Mouse (Mus musculus): ENCODE measurements around the gene Lonrf3. TPM values are rescaled to one million over a fixed set of nuclear protein-coding genes. Genes with fewer than 3 reads are reported as not detected.
A peak's percentile ranks its signal among the peaks of the same experiment; 100 is the strongest.

Lonrf3 gene
- polyA plus RNA-seq (2016; fragmentation: Nextera tagmentation; extraction: Ambion mirVana), result 0.79 and 1.1 TPM in 2 replicates

DNA sequence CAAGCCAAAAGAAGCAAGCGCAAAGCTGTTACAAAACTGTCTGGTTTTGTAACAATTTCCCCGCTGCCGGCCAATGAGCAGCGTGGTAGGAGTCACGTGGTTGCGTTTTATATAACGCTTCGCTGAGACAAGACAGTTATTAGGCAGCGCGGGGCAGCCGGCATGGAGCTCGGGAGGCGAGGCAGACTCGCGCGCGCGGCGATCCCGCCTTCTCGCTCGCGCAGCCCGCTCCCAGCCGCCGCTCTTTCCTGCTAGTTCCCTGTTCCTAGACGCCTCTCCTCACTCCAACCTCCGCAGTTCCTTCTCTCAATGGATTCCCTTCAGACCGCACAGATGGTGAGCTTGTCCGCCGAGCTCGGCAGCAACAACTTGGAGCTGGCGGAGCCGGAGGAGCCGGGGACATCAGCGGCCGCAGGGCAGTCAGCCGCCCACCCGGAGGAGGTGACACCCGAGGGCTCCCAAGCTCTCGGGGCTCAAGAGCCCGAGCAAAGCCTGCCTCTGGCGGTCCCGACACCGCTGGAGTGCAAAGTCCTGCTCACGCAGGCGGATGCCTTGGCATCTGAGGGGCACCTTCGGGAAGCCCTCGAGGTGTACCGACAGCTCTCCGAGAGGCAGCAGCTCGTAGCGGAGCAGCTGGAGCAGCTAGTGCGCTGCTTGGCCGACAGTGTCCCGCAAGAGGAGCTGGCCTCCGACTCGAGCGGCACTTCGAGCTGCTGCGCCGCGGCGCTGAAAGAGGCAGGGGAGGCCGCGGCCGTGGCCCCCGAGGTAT lies at the start of gene Lonrf3:
TSS of gene Lonrf3 (plus strand) at position 83 of the 769 bp plus-strand sequence.
- WGBS, result 28% methylated on average over 68 of the region's 68 CpGs
- ATAC-seq (ENCODE audit: low FRiP score), result peak; percentile 67
- H3K4me3 ChIP-seq, result peak within 1 kb of the TSS; percentile 43
- H3K4me1 ChIP-seq, result no peaks in the 10 kb centered on the region
- no peak within 1 kb of the TSS for H3K27ac ChIP-seq
- peak within 1 kb of the TSS; percentile 38; the same call in 1 of the 2 replicates for H3K9ac ChIP-seq
- H3K9me3 ChIP-seq (replicated peaks), result no peaks in the 10 kb centered on the region
- H3K4me2 ChIP-seq (replicated peaks), result peak within 1 kb of the TSS; percentile 82
- peaks cover 21% of the 10 kb centered on the region for H3K27me3 ChIP-seq
- H3K36me3 ChIP-seq, result no peaks in the 10 kb centered on the region

DNA sequence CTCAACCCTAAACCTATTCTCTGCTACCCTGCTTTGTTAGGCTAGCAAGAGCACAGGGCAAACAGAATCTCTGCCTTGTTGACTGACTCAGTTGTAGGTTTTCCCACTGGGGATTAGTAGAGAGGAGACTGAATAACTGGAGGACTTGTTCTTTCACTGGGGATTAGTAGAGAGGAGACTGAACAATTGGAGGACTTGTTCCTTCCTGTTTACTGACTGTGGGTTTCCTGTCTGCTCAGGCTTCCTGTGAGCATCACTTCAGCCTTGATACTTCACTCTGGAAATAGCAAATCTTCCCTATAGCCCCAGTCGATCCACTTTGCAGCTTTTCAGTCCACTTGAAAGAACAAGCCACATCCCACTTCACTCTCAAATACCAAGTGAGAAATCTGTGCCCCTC lies 49.4 kb upstream of the Lonrf3 start:
- H3K9ac ChIP-seq, result no peak overlapping the region
- H3K9me3 ChIP-seq (replicated peaks), result no peaks in the 10 kb centered on the region
- H3K27ac ChIP-seq, result no peak overlapping the region
- H3K4me2 ChIP-seq (replicated peaks), result no peak overlapping the region
- H3K4me3 ChIP-seq, result no peak overlapping the region
- WGBS, result 57% methylated on average over 1 of the region's 1 CpGs
- ATAC-seq (ENCODE audit: low FRiP score), result no peak
- H3K4me1 ChIP-seq, result no peaks in the 10 kb centered on the region
- no peaks in the 10 kb centered on the region for H3K36me3 ChIP-seq
- H3K27me3 ChIP-seq, result no peaks in the 10 kb centered on the region

DNA sequence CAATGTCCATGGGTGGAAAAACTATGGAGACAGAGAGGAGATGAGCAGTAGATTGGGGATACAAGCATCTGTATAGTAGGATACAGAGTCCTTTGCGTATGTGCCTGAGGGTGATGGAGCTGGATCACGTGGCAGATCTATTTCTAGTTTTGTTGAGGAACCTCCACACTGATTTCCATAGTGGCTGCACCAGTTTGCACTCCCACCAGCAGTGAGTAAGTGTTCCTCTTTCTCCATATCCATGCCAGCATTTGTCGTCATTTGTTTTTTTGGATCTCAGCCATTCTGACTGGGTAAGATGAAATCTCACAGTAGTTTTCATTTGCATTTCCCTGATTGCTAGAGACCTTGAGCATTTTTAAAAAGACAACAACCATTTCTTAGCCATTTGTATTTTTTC lies 16.7 kb upstream of the Lonrf3 start:
- no peak overlapping the region for H3K27ac ChIP-seq
- no peaks in the 10 kb centered on the region for H3K9me3 ChIP-seq (replicated peaks)
- WGBS, result 80% methylated on average over 3 of the region's 3 CpGs
- H3K4me3 ChIP-seq, result no peak overlapping the region
- H3K36me3 ChIP-seq, result no peaks in the 10 kb centered on the region
- no peaks in the 10 kb centered on the region for H3K27me3 ChIP-seq
- no peak overlapping the region for H3K4me2 ChIP-seq (replicated peaks)
- H3K9ac ChIP-seq, result no peak overlapping the region
- ATAC-seq (ENCODE audit: low FRiP score), result no peak
- no peaks in the 10 kb centered on the region for H3K4me1 ChIP-seq

DNA sequence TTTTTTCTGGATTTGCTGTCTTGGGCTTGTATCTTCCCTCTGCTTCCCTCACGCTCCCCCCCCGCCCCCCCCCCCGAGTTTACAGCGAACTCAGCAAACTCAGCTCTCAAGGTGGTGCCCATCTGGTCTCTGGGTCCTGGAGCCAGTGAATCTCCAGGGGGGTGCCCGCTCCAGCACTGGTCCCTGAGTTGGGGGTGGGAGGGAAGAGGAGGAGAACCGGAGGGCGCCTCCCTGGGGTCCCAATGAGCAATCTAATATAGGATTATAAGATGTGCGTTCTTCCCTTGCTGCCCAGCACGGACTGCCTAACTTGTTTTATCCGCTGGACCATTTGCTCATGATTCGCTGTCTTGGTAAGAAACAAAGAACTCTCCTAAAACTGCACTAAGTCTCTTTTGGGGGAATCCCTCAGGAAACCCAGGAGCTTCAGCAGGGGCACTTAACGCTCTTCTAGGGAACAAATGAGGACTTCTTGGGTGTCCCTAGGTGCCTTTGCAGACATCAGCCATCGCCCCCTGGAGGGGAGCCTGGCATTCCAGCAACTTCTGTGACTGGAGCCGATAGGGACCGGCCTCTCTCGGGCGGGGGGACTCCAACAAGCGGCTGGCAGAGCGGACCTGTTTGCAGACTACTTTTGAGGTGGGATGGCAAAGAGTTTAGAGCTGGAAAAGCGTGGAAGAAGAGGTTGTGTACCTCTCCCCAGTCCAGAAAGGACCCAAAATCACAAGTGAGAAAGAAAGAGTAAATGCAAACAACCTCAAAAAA lies 480 bp upstream of the Lonrf3 start:
- peaks cover 21% of the 10 kb centered on the region for H3K27me3 ChIP-seq
- ATAC-seq (ENCODE audit: low FRiP score), result 0 out of 2 replicates have a peak, but pooled peaks have one; percentile 38
- H3K9ac ChIP-seq, result no peak overlapping the region
- WGBS, result 15% methylated on average over 16 of the region's 20 CpGs
- H3K4me2 ChIP-seq (replicated peaks), result peak overlapping the region; percentile 82
- H3K9me3 ChIP-seq (replicated peaks), result no peaks in the 10 kb centered on the region
- H3K27ac ChIP-seq, result no peak overlapping the region
- H3K4me3 ChIP-seq, result peak overlapping the region; percentile 43
- H3K4me1 ChIP-seq, result no peaks in the 10 kb centered on the region
- no peaks in the 10 kb centered on the region for H3K36me3 ChIP-seq

DNA sequence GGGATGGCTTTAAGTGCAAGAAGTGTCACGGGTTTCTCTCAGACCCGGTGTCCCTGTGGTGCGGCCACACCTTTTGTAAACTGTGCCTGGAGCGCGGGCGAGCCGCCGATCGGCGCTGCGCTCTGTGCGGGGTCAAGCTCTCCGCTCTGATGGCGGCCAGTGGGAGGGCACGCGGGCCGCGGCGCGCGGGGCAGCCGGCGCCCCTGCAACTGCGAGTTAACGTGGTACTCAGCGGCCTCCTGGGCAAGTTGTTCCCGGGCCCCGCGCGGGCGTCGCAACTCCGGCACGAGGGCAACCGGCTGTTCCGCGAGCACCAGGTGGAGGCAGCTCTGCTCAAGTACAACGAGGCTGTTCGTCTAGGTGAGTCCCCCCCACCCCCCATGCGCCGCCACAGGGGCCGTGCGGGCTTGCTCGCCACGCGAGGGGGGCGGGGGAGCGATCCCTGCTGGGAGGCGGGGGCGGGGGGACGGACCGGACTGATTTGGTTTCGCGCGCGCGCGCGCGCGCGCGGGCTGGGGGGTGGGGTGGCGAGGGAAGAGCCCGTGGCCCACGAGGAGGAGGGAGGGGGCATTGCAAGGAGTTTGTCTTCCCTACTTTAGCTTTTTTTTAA lies 992 bp downstream of the Lonrf3 start:
- no peak overlapping the region for H3K27ac ChIP-seq
- H3K9ac ChIP-seq, result peak overlapping the region; percentile 38; the same call in 1 of the 2 replicates
- peak overlapping the region; percentile 82 for H3K4me2 ChIP-seq (replicated peaks)
- H3K36me3 ChIP-seq, result no peaks in the 10 kb centered on the region
- 31% methylated on average over 52 of the region's 66 CpGs for WGBS
- peaks cover 21% of the 10 kb centered on the region for H3K27me3 ChIP-seq
- H3K4me1 ChIP-seq, result no peaks in the 10 kb centered on the region
- H3K4me3 ChIP-seq, result peak overlapping the region; percentile 43
- no peaks in the 10 kb centered on the region for H3K9me3 ChIP-seq (replicated peaks)
- ATAC-seq (ENCODE audit: low FRiP score), result peak; percentile 54

DNA sequence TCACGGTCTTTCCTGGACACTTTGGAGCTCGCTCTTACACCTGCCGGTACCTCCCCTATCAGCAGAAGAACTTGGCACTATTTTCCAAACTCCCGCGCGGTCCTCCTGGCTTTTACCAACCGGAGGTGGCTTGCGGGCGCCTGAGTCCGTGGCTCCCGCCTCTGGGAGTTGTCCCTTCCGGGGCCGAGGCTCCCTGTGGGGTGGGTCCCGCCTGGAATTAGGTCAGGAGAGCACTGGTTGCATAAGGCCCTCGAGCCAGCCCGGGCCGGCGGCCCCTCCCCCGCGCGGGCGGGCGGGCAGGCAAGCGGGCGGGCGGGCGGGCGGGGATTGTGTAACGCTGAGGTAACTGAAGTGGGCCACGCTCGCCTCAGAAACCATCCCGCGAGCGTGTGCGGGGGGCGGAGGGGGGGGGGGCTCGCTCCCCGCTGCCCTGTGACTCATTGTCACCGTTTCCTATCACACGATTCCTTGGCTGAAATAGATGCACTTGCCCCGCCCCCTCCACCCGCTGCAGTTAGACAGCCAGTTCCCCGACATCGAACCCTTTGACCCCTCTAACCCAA lies 1.8 kb downstream of the Lonrf3 start:
- WGBS, result 23% methylated on average over 40 of the region's 44 CpGs
- 0 out of 2 replicates have a peak, but pooled peaks have one; percentile 30 for ATAC-seq (ENCODE audit: low FRiP score)

DNA sequence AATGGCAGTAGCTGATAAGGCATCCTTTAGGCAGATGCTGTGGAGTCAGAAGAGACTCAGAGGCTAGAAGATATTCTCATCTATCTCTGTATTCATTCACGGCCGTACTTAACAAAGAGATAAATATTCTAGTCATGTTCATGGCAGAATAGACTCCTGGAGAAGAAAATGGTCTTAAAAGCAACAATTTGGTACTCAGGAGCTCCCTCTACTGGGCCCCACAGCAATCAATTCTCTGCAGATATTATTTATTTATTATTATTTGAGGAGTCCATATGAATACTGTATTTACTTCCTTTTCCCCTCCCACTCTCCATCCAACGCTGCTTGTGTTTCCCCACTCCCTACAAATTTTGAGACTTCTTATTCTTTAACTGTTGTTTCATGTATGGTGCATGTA lies 24.3 kb downstream of the Lonrf3 start:
- Histone ChIP-seq H3K9me3 (replicated peaks) (no peaks in the 10 kb centered on the region), H3K4me2 (replicated peaks) (no peak overlapping the region), H3K27me3 (no peaks in the 10 kb centered on the region), H3K36me3 (no peaks in the 10 kb centered on the region), H3K4me1 (no peaks in the 10 kb centered on the region), H3K9ac (no peak overlapping the region), H3K27ac (no peak overlapping the region), H3K4me3 (no peak overlapping the region)
- no peak for ATAC-seq (ENCODE audit: low FRiP score)
- 73% methylated on average over 3 of the region's 3 CpGs for WGBS

More for the DNA sequence above, 1.8 kb downstream of the Lonrf3 start:
- Histone ChIP-seq H3K9me3 (replicated peaks) (no peaks in the 10 kb centered on the region), H3K9ac (peak overlapping the region; percentile 27; the same call in 1 of the 2 replicates), H3K4me1 (no peaks in the 10 kb centered on the region), H3K27me3 (peaks cover 21% of the 10 kb centered on the region), H3K27ac (no peak overlapping the region), H3K36me3 (no peaks in the 10 kb centered on the region), H3K4me2 (replicated peaks) (peak overlapping the region; percentile 82), H3K4me3 (peak overlapping the region; percentile 43)

DNA sequence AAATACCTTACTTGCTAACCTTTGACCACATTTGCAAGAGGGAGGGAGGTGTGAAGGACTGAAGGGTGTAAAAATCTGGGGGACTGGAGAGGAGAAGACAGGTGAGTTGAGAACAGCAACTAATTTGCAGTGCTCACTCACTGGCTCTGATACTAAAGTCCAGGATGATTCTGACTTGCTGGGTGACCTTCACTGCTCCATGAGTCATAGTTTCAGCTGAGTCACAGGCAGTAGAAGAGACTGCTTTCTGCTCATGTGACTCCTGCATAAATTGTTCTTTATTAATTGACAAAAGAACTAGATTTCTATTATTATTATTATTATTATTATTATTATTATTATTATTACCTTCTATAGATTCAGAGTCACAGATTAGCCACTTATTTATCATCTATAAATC lies 57.2 kb downstream of the Lonrf3 start:
- no peak overlapping the region for H3K27ac ChIP-seq
- H3K27me3 ChIP-seq, result no peaks in the 10 kb centered on the region
- no peaks in the 10 kb centered on the region for H3K9me3 ChIP-seq (replicated peaks)
- H3K36me3 ChIP-seq, result no peaks in the 10 kb centered on the region
- H3K4me3 ChIP-seq, result no peak overlapping the region
- H3K4me2 ChIP-seq (replicated peaks), result no peak overlapping the region
- ATAC-seq (ENCODE audit: low FRiP score), result no peak
- no peaks in the 10 kb centered on the region for H3K4me1 ChIP-seq
- H3K9ac ChIP-seq, result no peak overlapping the region

DNA sequence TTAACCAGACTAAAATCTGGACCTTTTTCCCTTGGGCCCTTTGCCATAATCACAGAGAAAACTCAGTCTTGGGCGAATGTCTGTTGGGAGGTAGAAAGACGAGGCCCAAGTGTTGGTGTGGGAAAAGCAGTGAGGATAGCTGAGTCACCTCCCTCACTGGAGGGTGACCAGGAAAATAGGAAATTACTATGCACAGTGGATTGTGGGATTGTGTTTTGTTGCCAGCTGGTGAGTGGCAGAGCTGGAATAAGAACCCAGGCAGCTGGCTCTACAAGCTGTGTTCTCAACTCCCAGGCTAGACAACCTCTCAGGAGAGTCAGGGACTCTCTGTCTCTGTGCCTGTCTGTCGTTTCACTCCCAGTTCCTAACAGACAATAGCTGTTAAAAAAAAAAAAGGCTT lies 61.8 kb downstream of the Lonrf3 start:
- WGBS, result 72% methylated on average over 3 of the region's 3 CpGs
- Histone ChIP-seq H3K36me3 (no peaks in the 10 kb centered on the region), H3K27ac (no peak overlapping the region), H3K4me1 (no peaks in the 10 kb centered on the region), H3K4me3 (no peak overlapping the region), H3K9ac (no peak overlapping the region), H3K4me2 (replicated peaks) (no peak overlapping the region), H3K27me3 (no peaks in the 10 kb centered on the region), H3K9me3 (replicated peaks) (no peaks in the 10 kb centered on the region)
- ATAC-seq (ENCODE audit: low FRiP score), result no peak

DNA sequence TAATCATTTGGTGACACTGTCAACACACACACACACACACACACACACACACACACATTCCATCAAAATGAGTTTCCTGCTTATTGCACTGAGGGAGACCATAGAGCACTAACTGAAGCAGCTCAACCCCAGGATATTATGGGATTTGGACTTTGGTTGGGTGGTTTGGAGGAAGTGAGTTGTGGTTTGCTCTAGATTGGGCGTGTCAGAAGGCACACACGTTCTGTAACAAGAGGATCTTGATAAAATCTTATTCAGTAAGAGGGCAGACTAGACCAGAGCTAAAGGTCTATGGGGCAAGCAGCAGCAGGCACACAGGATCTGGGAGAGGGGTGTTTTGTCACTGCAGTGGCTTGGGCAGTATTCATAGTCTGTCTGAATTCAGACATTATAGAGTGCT lies 62.4 kb downstream of the Lonrf3 start:
- Histone ChIP-seq H3K4me2 (replicated peaks) (no peak overlapping the region), H3K4me1 (no peaks in the 10 kb centered on the region), H3K27me3 (no peaks in the 10 kb centered on the region), H3K4me3 (no peak overlapping the region), H3K9ac (no peak overlapping the region), H3K36me3 (no peaks in the 10 kb centered on the region), H3K27ac (no peak overlapping the region), H3K9me3 (replicated peaks) (no peaks in the 10 kb centered on the region)
- ATAC-seq (ENCODE audit: low FRiP score), result no peak
- 75% methylated on average over 2 of the region's 2 CpGs for WGBS

DNA sequence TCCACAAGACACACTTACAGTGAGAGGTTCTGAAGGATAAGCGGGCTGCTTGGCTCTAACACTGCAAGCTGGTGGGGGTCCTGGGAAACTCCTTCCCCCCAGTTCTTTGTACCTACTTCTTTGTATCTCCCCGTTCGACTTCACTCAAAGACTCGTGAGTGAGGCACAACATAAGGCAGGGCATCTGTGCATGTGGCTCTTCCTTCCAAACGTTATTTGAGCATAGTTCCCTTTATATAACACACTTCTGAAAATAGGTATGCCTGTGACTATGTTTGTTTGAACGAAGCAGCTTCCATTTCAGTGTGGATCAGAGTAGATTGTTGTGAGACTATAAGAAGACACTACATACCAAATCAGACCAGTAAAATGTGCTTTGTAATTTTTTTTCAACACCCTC lies 64.5 kb downstream of the Lonrf3 start:
- H3K36me3 ChIP-seq, result no peaks in the 10 kb centered on the region
- H3K4me1 ChIP-seq, result no peaks in the 10 kb centered on the region
- no peaks in the 10 kb centered on the region for H3K27me3 ChIP-seq
- WGBS, result 71% methylated on average over 6 of the region's 6 CpGs
- no peaks in the 10 kb centered on the region for H3K9me3 ChIP-seq (replicated peaks)
- H3K4me3 ChIP-seq, result no peak overlapping the region
- H3K27ac ChIP-seq, result no peak overlapping the region
- no peak overlapping the region for H3K4me2 ChIP-seq (replicated peaks)
- ATAC-seq (ENCODE audit: low FRiP score), result no peak
- no peak overlapping the region for H3K9ac ChIP-seq

DNA sequence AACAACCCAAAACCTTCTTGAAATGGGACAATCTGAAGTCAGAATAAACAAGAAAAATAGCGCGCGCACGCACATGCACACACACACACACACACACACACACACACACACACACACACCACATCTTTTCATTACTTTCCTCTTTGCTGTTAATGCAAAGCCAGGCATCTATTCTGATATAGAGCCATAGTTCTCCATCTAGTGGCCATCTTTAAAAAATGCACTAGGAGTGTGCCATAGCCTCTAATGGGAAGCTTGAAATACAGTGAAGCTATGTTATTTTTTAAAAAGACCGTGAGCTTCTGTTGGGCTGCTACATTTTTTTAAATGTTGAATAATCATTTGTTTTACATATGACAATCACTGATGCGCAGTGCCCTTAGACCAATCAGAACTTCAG lies 65.1 kb downstream of the Lonrf3 start:
- no peaks in the 10 kb centered on the region for H3K36me3 ChIP-seq
- no peaks in the 10 kb centered on the region for H3K9me3 ChIP-seq (replicated peaks)
- H3K27me3 ChIP-seq, result no peaks in the 10 kb centered on the region
- no peak overlapping the region for H3K4me3 ChIP-seq
- H3K27ac ChIP-seq, result no peak overlapping the region
- no peaks in the 10 kb centered on the region for H3K4me1 ChIP-seq
- H3K9ac ChIP-seq, result no peak overlapping the region
- ATAC-seq (ENCODE audit: low FRiP score), result no peak
- no peak overlapping the region for H3K4me2 ChIP-seq (replicated peaks)
- 50% methylated on average over 6 of the region's 6 CpGs for WGBS
